Mouse (Mus musculus) inflammation-experienced regulatory T-cells (primary cell): ENCODE measurements around the gene Cyfip1. TPM values are rescaled to one million over a fixed set of nuclear protein-coding genes. Genes with fewer than 3 reads are reported as not detected.

Source experiments
- polyA plus RNA-seq, 2 experiments: library from polyadenylated mRNA; unstranded; fragments of 100-300 nt; shearing (Covaris generic); gene quantifications; one replicate each; pipeline ENCODE4 v1.2.1; 2017

Cyfip1 gene
- 100 to 1,000 TPM in 1 of 2 experiments, 10 to 100 TPM in 1; 39.0 to 106 TPM for polyA plus RNA-seq

GRCm38 (mm10) chr7:55841445-55841844, at the start of gene Cyfip1:
Gene Cyfip1 (plus strand): TSS chr7:55841745.

GRCm38 (mm10) chr7:55793952-55794603, 47.5 kb upstream of the Cyfip1 start, which contains the start of gene Tubgcp5:
Gene Tubgcp5 (plus strand): TSS chr7:55794154.

GRCm38 (mm10) chr7:55962004-55962908, 120.7 kb downstream of the Cyfip1 start, which contains the start of gene Nipa2:
Gene Nipa2 (minus strand): TSS chr7:55962476.

Other genes with a start within 250 kb of the Cyfip1 start
- gene Siglech, start 73.6 kb upstream of the Cyfip1 start, polyA plus RNA-seq: under 1 TPM; 0.46 to 0.56 TPM
- gene Tubgcp5, start 47.6 kb upstream of the Cyfip1 start, polyA plus RNA-seq: 10 to 100 TPM; 27.5 to 44.2 TPM
- gene Nipa2, start 120.7 kb downstream of the Cyfip1 start, polyA plus RNA-seq: 10 to 100 TPM; 39.4 to 47.2 TPM
- gene Nipa1, start 178.2 kb downstream of the Cyfip1 start, polyA plus RNA-seq: 1 to 10 TPM in 1 of 2 experiments, under 1 TPM in 1; 0.61 to 1.2 TPM
- gene Herc2, start 208.5 kb downstream of the Cyfip1 start, polyA plus RNA-seq: 10 to 100 TPM; 35.5 to 35.9 TPM